Mouse (Mus musculus) lung, adult 2 months (tissue): Measurements from ENCODE around the gene Hsf2bp.

ENCODE experiments used
- CTCF ChIP-seq: fragments of 200-500 bp; IDR thresholded peaks from 2 replicates; pipeline ENCODE4 v1.5.1; 2011; ENCODE audit warnings: mild to moderate bottlenecking, low read length, control low read depth; ENCODE audit not compliant: insufficient read depth
- POLR2A ChIP-seq: fragments of 200-500 bp; IDR thresholded peaks from 2 replicates; pipeline ENCODE4 v1.6.1; 2011; ENCODE audit warnings: low read depth, mild to moderate bottlenecking, control low read depth, low read length, borderline replicate concordance; ENCODE audit errors: extremely low read depth

GRCm38 (mm10) chr17:31935841-31936240 is 100.3 kb downstream of the Hsf2bp start:
- TF ChIP-seq POLR2A (no peak), CTCF (no peak)
